Mouse (Mus musculus) cerebellum, adult 18-20 months (tissue): ENCODE measurements around the gene Ppp2r1b.

Experiments used
- DNase-seq, 2 experiments: peaks; one replicate each; pipeline ENCODE4 v3.0.0; 2021

Ppp2r1b gene

GRCm38 (mm10) chr9:50841079-50841789 is 3.9 kb upstream of the Ppp2r1b start:
- peak; percentile 57 to 68 for DNase-seq

GRCm38 (mm10) chr9:50845547-50845946 is 446 bp downstream of the Ppp2r1b start:
- DNase-seq: no peak

- no peak for DNase-seq
These were observed 2.0 kb downstream of the Ppp2r1b start for GRCm38 (mm10) chr9:50847133-50847532.

GRCm38 (mm10) chr9:50847606-50848368 is 2.7 kb downstream of the Ppp2r1b start:
- DNase-seq: no peak

GRCm38 (mm10) chr9:50848821-50849220 is 3.7 kb downstream of the Ppp2r1b start:
- DNase-seq: no peak

- DNase-seq: peak; percentile 92 to 93
These were observed 4.1 kb downstream of the Ppp2r1b start for GRCm38 (mm10) chr9:50849249-50849648.

- DNase-seq: no peak
These were observed 4.7 kb downstream of the Ppp2r1b start for GRCm38 (mm10) chr9:50849755-50850154.

GRCm38 (mm10) chr9:50850271-50850670 is 5.2 kb downstream of the Ppp2r1b start:
- no peak for DNase-seq

GRCm38 (mm10) chr9:50850713-50851112 is 5.6 kb downstream of the Ppp2r1b start:
- no peak for DNase-seq

GRCm38 (mm10) chr9:50852634-50853349 is 7.7 kb downstream of the Ppp2r1b start:
- no peak for DNase-seq

GRCm38 (mm10) chr9:50854376-50854775 is 9.3 kb downstream of the Ppp2r1b start:
- DNase-seq: no peak

- DNase-seq: no peak
These were observed 10.1 kb downstream of the Ppp2r1b start for GRCm38 (mm10) chr9:50855133-50855766.

GRCm38 (mm10) chr9:50855780-50856179 is 10.7 kb downstream of the Ppp2r1b start:
- DNase-seq: no peak

- peak; percentile 85 to 96 for DNase-seq
These were observed 11.4 kb downstream of the Ppp2r1b start for GRCm38 (mm10) chr9:50856341-50857081.

GRCm38 (mm10) chr9:50857082-50857641 is 12.1 kb downstream of the Ppp2r1b start:
- peak; percentile 54 to 66 for DNase-seq

- DNase-seq: no peak
These were observed 13.6 kb downstream of the Ppp2r1b start for GRCm38 (mm10) chr9:50858681-50859080.

GRCm38 (mm10) chr9:50861119-50861839 is 16.2 kb downstream of the Ppp2r1b start:
- peak; percentile 72 to 78 for DNase-seq

- no peak for DNase-seq
These were observed 18.7 kb downstream of the Ppp2r1b start for GRCm38 (mm10) chr9:50863824-50864223.

GRCm38 (mm10) chr9:50864877-50865276 is 19.8 kb downstream of the Ppp2r1b start:
- no peak for DNase-seq

- DNase-seq: peak in 1 of 2 experiments; percentile 7
These were observed 20.7 kb downstream of the Ppp2r1b start for GRCm38 (mm10) chr9:50865803-50866202.

- DNase-seq: peak; percentile 34 to 49
These were observed 21.9 kb downstream of the Ppp2r1b start for GRCm38 (mm10) chr9:50867015-50867414.
